Mouse (Mus musculus) megakaryocyte, embryonic 14.5 days (primary cell): ENCODE data around the gene Nlrp6.

ENCODE experiments used
- FLI1 ChIP-seq: IDR thresholded peaks from 2 replicates; pipeline ENCODE4 v1.6.1; 2012; ENCODE audit warnings: low read length, inconsistent platforms, mixed read lengths
- GATA1 ChIP-seq: IDR thresholded peaks from 3 replicates; pipeline ENCODE4 v1.6.1; 2012; ENCODE audit warnings: mixed read lengths, low read length, inconsistent platforms, borderline replicate concordance

- TF ChIP-seq GATA1: no peak
- TF ChIP-seq FLI1: no peak
These were observed 26.1 kb upstream of the Nlrp6 start for GRCm38 (mm10) chr7:140894611-140895010.
